Mouse (Mus musculus) liver (tissue): ENCODE measurements around the gene Dusp19.
A peak's percentile ranks its signal among the peaks of the same experiment; 100 is the strongest.

Source experiments
- DNase-seq: peaks from one replicate; pipeline ENCODE4 v3.0.0-alpha.2; 2020; ENCODE audit warnings: mixed read lengths

Dusp19 gene

GRCm38 (mm10) chr2:80638364-80639241 lies 21.8 kb downstream of the Dusp19 start:
- peak; percentile 89 for DNase-seq

GRCm38 (mm10) chr2:80639398-80639797 lies 22.6 kb downstream of the Dusp19 start:
- DNase-seq, result peak; percentile 5

GRCm38 (mm10) chr2:80639864-80640263 lies 23.0 kb downstream of the Dusp19 start:
- no peak for DNase-seq

GRCm38 (mm10) chr2:80661414-80661813 lies 44.6 kb downstream of the Dusp19 start:
- DNase-seq, result no peak

- DNase-seq, result no peak
Measured at GRCm38 (mm10) chr2:80662682-80663081, 45.8 kb downstream of the Dusp19 start.

GRCm38 (mm10) chr2:80667396-80667964 lies 50.6 kb downstream of the Dusp19 start:
- no peak for DNase-seq

- peak; percentile 7 for DNase-seq
Measured at GRCm38 (mm10) chr2:80669868-80670666, 53.2 kb downstream of the Dusp19 start.

- DNase-seq, result no peak
Measured at GRCm38 (mm10) chr2:80678803-80679202, 62.0 kb downstream of the Dusp19 start.
